Mouse (Mus musculus) frontal cortex, postnatal 36 days (tissue): ENCODE data around the gene St8sia1.
A peak's percentile ranks its signal among the peaks of the same experiment; 100 is the strongest.

Experiments used
- DNase-seq, 2 experiments: peaks; one replicate each; pipeline ENCODE4 v3.0.0; 2022; ENCODE audit warnings: low spot score in 2 of 2

The St8sia1 gene

GRCm38 (mm10) chr6:142789736-142790135, 174.5 kb downstream of the St8sia1 start:
- DNase-seq, result no peak

- DNase-seq, result peak in 1 of 2 experiments; percentile 33
Measured at GRCm38 (mm10) chr6:142788042-142788987, 175.9 kb downstream of the St8sia1 start.

- DNase-seq, result no peak
Measured at GRCm38 (mm10) chr6:142786106-142786505, 178.1 kb downstream of the St8sia1 start.

GRCm38 (mm10) chr6:142785343-142785742, 178.9 kb downstream of the St8sia1 start:
- no peak for DNase-seq

GRCm38 (mm10) chr6:142781286-142781685, 183.0 kb downstream of the St8sia1 start:
- no peak for DNase-seq

- DNase-seq, result no peak
Measured at GRCm38 (mm10) chr6:142780574-142781033, 183.6 kb downstream of the St8sia1 start.

- DNase-seq, result no peak
Measured at GRCm38 (mm10) chr6:142779812-142780573, 184.3 kb downstream of the St8sia1 start.

- DNase-seq, result peak; percentile 35 to 60
Measured at GRCm38 (mm10) chr6:142779045-142779811, 185.0 kb downstream of the St8sia1 start.

GRCm38 (mm10) chr6:142776935-142777334, 187.3 kb downstream of the St8sia1 start:
- DNase-seq, result no peak

- DNase-seq, result no peak
Measured at GRCm38 (mm10) chr6:142773566-142773965, 190.7 kb downstream of the St8sia1 start.

GRCm38 (mm10) chr6:142771643-142772042, 192.6 kb downstream of the St8sia1 start:
- no peak for DNase-seq
